Mouse (Mus musculus): ENCODE measurements around the gene Bloc1s4.
A peak's percentile ranks its signal among the peaks of the same experiment; 100 is the strongest.

The Bloc1s4 gene

GRCm38 (mm10) chr5:36719135-36719534 is 29.3 kb downstream of the Bloc1s4 start:
- DNase-seq (ENCODE audit: low read depth, low spot score), result no peak

- DNase-seq (ENCODE audit: low read depth, low spot score), result no peak
Measured at GRCm38 (mm10) chr5:36717889-36718288, 30.6 kb downstream of the Bloc1s4 start.

GRCm38 (mm10) chr5:36716816-36717215 is 31.6 kb downstream of the Bloc1s4 start:
- no peak for DNase-seq (ENCODE audit: low read depth, low spot score)

GRCm38 (mm10) chr5:36714832-36715231 is 33.6 kb downstream of the Bloc1s4 start:
- peak; percentile 95 for DNase-seq (ENCODE audit: low read depth, low spot score)

- no peak for DNase-seq (ENCODE audit: low read depth, low spot score)
Measured at GRCm38 (mm10) chr5:36713693-36714092, 34.8 kb downstream of the Bloc1s4 start.

GRCm38 (mm10) chr5:36712553-36713534 is 35.6 kb downstream of the Bloc1s4 start:
- DNase-seq (ENCODE audit: low read depth, low spot score), result peak; percentile 98

GRCm38 (mm10) chr5:36711863-36712262 is 36.6 kb downstream of the Bloc1s4 start:
- DNase-seq (ENCODE audit: low read depth, low spot score), result no peak

GRCm38 (mm10) chr5:36705792-36706191 is 42.7 kb downstream of the Bloc1s4 start:
- no peak for DNase-seq (ENCODE audit: low read depth, low spot score)

GRCm38 (mm10) chr5:36705390-36705789 is 43.1 kb downstream of the Bloc1s4 start:
- DNase-seq (ENCODE audit: low read depth, low spot score), result no peak

GRCm38 (mm10) chr5:36704684-36705083 is 43.8 kb downstream of the Bloc1s4 start:
- DNase-seq (ENCODE audit: low read depth, low spot score), result no peak

GRCm38 (mm10) chr5:36700939-36701620 is 47.4 kb downstream of the Bloc1s4 start:
- no peak for DNase-seq (ENCODE audit: low read depth, low spot score)

- peak; percentile 64 for DNase-seq (ENCODE audit: low read depth, low spot score)
Measured at GRCm38 (mm10) chr5:36698689-36699088, 49.8 kb downstream of the Bloc1s4 start.

GRCm38 (mm10) chr5:36698067-36698670 is 50.3 kb downstream of the Bloc1s4 start:
- peak; percentile 73 for DNase-seq (ENCODE audit: low read depth, low spot score)
